Comparison of ENCODE assay signal across 8 mouse cellular contexts in the genomic region with DNA sequence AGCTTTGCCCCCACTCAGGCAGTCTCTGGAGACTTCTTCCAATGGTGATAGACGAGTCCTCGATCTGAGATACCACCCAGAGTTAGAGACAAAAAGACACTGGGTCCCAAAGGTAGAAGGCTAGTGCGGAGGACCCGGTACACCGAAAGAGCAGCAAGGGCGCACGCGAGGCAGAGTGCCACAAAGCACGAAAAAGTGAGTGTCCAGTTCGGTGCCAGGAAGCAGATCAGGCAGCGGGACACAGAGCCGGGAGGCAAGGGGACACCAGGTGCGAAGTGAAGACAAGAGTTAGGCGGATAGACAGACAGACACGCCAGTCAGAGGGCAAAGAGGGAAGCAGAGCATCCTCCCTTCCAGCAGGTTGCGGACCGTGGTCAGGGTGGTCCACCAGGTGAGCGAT. TPM values are rescaled to one million over a fixed set of nuclear protein-coding genes. Genes with fewer than 3 reads are reported as not detected.
DNase-seq lines count a peak whose midpoint lies in the region; ATAC-seq and TF ChIP-seq lines count a peak whose summit lies in the region.

Gene Mad2l2, plus strand, starts transcription at position 252 of the 400 bp plus-strand sequence.

- ATAC-seq in kidney, embryonic 14.5 days (ENCODE audit: low FRiP score, low TSS enrichment) = no peak; the same call in 1 of the 2 replicates
- no peak for ATAC-seq in G1E (ENCODE audit: extremely low read depth, insufficient number of reproducible peaks, low FRiP score, poor library complexity, severe bottlenecking)
- ATAC-seq in forebrain, embryonic 16.5 days = no peak
- ATAC-seq in hindbrain, embryonic 14.5 days (ENCODE audit: low FRiP score) = no peak
- no peak for ATAC-seq in liver, embryonic 16.5 days (ENCODE audit: low read depth)

- 2% methylated on average over 15 of the region's 18 CpGs for WGBS in kidney, embryonic 14.5 days
- 1% methylated on average over 18 of the region's 18 CpGs for WGBS in forebrain, embryonic 16.5 days
- WGBS in hindbrain, embryonic 14.5 days = under 1% methylated on average over 18 of the region's 18 CpGs
- WGBS in liver, embryonic 16.5 days (ENCODE audit: insufficient replicate concordance) = 1% methylated on average over 17 of the region's 18 CpGs

- no peaks in the 10 kb centered on the region for H3K36me3 ChIP-seq in kidney, embryonic 14.5 days (ENCODE audit: control insufficient read depth, insufficient read depth, low read length)
- no peaks in the 10 kb centered on the region for H3K36me3 ChIP-seq in G1E (replicated peaks)
- H3K36me3 ChIP-seq in forebrain, embryonic 16.5 days (ENCODE audit: control insufficient read depth, insufficient read depth) = no peaks in the 10 kb centered on the region
- no peaks in the 10 kb centered on the region for H3K36me3 ChIP-seq in hindbrain, embryonic 14.5 days (replicated peaks; ENCODE audit: control insufficient read depth, insufficient read depth)
- no peaks in the 10 kb centered on the region for H3K36me3 ChIP-seq in liver, embryonic 16.5 days (ENCODE audit: control insufficient read depth, insufficient read depth)

- peaks cover 28% of the 10 kb centered on the region for H3K27me3 ChIP-seq in kidney, embryonic 14.5 days (ENCODE audit: control insufficient read depth, insufficient read depth, low read length)
- H3K27me3 ChIP-seq in G1E (ENCODE audit: insufficient read depth, low read length) = peaks cover 61% of the 10 kb centered on the region
- H3K27me3 ChIP-seq in forebrain, embryonic 16.5 days (replicated peaks; ENCODE audit: control insufficient read depth, insufficient read depth, low read length) = no peaks in the 10 kb centered on the region
- no peaks in the 10 kb centered on the region for H3K27me3 ChIP-seq in hindbrain, embryonic 14.5 days (ENCODE audit: control insufficient read depth, insufficient read depth, low read length)
- H3K27me3 ChIP-seq in liver, embryonic 16.5 days (ENCODE audit: control insufficient read depth, insufficient read depth, low read depth, low read length) = peaks cover 50% of the 10 kb centered on the region

- no peaks in the 10 kb centered on the region for H3K9me3 ChIP-seq in kidney, embryonic 14.5 days (ENCODE audit: control insufficient read depth, low read length)
- no peaks in the 10 kb centered on the region for H3K9me3 ChIP-seq in G1E (replicated peaks)
- no peaks in the 10 kb centered on the region for H3K9me3 ChIP-seq in forebrain, embryonic 16.5 days (ENCODE audit: control insufficient read depth, low read length)
- H3K9me3 ChIP-seq in hindbrain, embryonic 14.5 days (ENCODE audit: control insufficient read depth, low read length) = no peaks in the 10 kb centered on the region
- no peaks in the 10 kb centered on the region for H3K9me3 ChIP-seq in liver, embryonic 16.5 days (replicated peaks; ENCODE audit: control insufficient read depth, low read length)

- peak within 1 kb of the TSS; percentile 98 for H3K4me2 ChIP-seq in kidney, embryonic 14.5 days (replicated peaks; ENCODE audit: low read depth, low read length)
- H3K4me2 ChIP-seq in forebrain, embryonic 16.5 days (ENCODE audit: low read length) = peak within 1 kb of the TSS; percentile 97
- peak within 1 kb of the TSS; percentile 84 for H3K4me2 ChIP-seq in hindbrain, embryonic 14.5 days (replicated peaks)
- H3K4me2 ChIP-seq in liver, embryonic 16.5 days (ENCODE audit: low read depth, low read length) = peak within 1 kb of the TSS; percentile 37

- no peak for TF ChIP-seq CTCF in G1E (IDR thresholded peaks at IDR 0.05; ENCODE audit: low read depth, low read length)

- H3K4me3 ChIP-seq in kidney, embryonic 14.5 days (ENCODE audit: low read length) = peak within 1 kb of the TSS; percentile 67
- peak within 1 kb of the TSS; percentile 42; the same call in 1 of the 2 replicates for H3K4me3 ChIP-seq in G1E (ENCODE audit: low read depth, low read length)
- peak within 1 kb of the TSS; percentile 87 for H3K4me3 ChIP-seq in forebrain, embryonic 16.5 days (replicated peaks; ENCODE audit: low read length)
- H3K4me3 ChIP-seq in hindbrain, embryonic 14.5 days (replicated peaks; ENCODE audit: low read length) = peak within 1 kb of the TSS; percentile 69
- H3K4me3 ChIP-seq in liver, embryonic 16.5 days (ENCODE audit: low read depth, low read length) = peak within 1 kb of the TSS; percentile 36

- H3K27ac ChIP-seq in kidney, embryonic 14.5 days (ENCODE audit: low read depth, low read length) = 0 out of 2 replicates have a peak within 1 kb of the TSS, but pooled peaks have one; percentile 30
- peak within 1 kb of the TSS; percentile 97 for H3K27ac ChIP-seq in forebrain, embryonic 16.5 days (ENCODE audit: low read length)
- peak within 1 kb of the TSS; percentile 98 for H3K27ac ChIP-seq in hindbrain, embryonic 14.5 days
- H3K27ac ChIP-seq in liver, embryonic 16.5 days (ENCODE audit: low read length) = no peak within 1 kb of the TSS

- H3K4me1 ChIP-seq in kidney, embryonic 14.5 days (ENCODE audit: control insufficient read depth, insufficient read depth, low read length) = 0 out of 2 replicates have a peak, but pooled peaks cover 10% of the 10 kb centered on the region
- peaks cover 18% of the 10 kb centered on the region for H3K4me1 ChIP-seq in G1E (ENCODE audit: insufficient read depth, low read depth, low read length)
- peaks cover 43% of the 10 kb centered on the region for H3K4me1 ChIP-seq in forebrain, embryonic 16.5 days (replicated peaks; ENCODE audit: control insufficient read depth, insufficient read depth, low read length)
- H3K4me1 ChIP-seq in hindbrain, embryonic 14.5 days (replicated peaks; ENCODE audit: control insufficient read depth, insufficient read depth, low read length) = peaks cover 26% of the 10 kb centered on the region
- no peaks in the 10 kb centered on the region; the same call in 1 of the 2 replicates for H3K4me1 ChIP-seq in liver, embryonic 16.5 days (ENCODE audit: control insufficient read depth, low read depth, low read length)

- H3K9ac ChIP-seq in kidney, embryonic 14.5 days (ENCODE audit: low read depth, low read length) = peak within 1 kb of the TSS; percentile 75
- H3K9ac ChIP-seq in forebrain, embryonic 16.5 days (replicated peaks; ENCODE audit: low read depth, low read length) = peak within 1 kb of the TSS; percentile 100
- H3K9ac ChIP-seq in hindbrain, embryonic 14.5 days = peak within 1 kb of the TSS; percentile 97
- H3K9ac ChIP-seq in liver, embryonic 16.5 days (ENCODE audit: low read depth, low read length) = no peak within 1 kb of the TSS

- no peak for DNase-seq in kidney, adult 18-20 months
- DNase-seq in G1E (ENCODE audit: low spot score) = no peak
- DNase-seq in hindbrain, embryonic 14.5 days (ENCODE audit: low spot score) = no peak
- no peak for DNase-seq in ovary, postnatal 14 days (ENCODE audit: low spot score)
- DNase-seq in cerebellum, adult 9-10 months = no peak

RNA-seq across cellular contexts. Expression of gene Mad2l2, which starts in this region (rescaled TPM):
- polyA plus RNA-seq in kidney, embryonic 14.5 days (2014; fragmentation: Nextera tagmentation; extraction: Ambion mirVana) = 81.1 and 99.0 TPM in 2 replicates
- total RNA-seq in G1E (2014; fragmentation: Nextera tagmentation) (25.1 and 40.0 TPM in 2 replicates), G1E (2017) (9.4 and 14.9 TPM in 2 replicates)
- 23.8 and 24.6 TPM in 2 replicates for polyA plus RNA-seq in G1E (2012)
- polyA plus RNA-seq in forebrain, embryonic 16.5 days (2015; fragmentation: Nextera tagmentation; extraction: Ambion mirVana) = 127 TPM in 2 replicates
- polyA plus RNA-seq in hindbrain, embryonic 14.5 days (2014; fragmentation: Nextera tagmentation; extraction: Ambion mirVana) = 114 and 124 TPM in 2 replicates
- 12.4 and 13.9 TPM in 2 replicates for polyA plus RNA-seq in liver, embryonic 16.5 days (2015; fragmentation: Nextera tagmentation; extraction: Ambion mirVana)

Comparison
In these comparisons a context has a peak if more than half of its experiments do, and no peak if none do; other contexts are left out.
1. H3K4me2 ChIP-seq: peak in every context shown above with its lines; median percentile 98 in kidney, embryonic 14.5 days; 97 in forebrain, embryonic 16.5 days; 84 in hindbrain, embryonic 14.5 days; 37 in liver, embryonic 16.5 days.
2. H3K4me3 ChIP-seq: peak in every context shown above with its lines; median percentile 87 in forebrain, embryonic 16.5 days; 69 in hindbrain, embryonic 14.5 days; 67 in kidney, embryonic 14.5 days; 42 in G1E; 36 in liver, embryonic 16.5 days.